Mouse (Mus musculus): ENCODE results near the gene Calcoco2. TPM values are rescaled to one million over a fixed set of nuclear protein-coding genes. Genes with fewer than 3 reads are reported as not detected.
"Not testable (repeated sequence)": the region's sequence is repeated elsewhere in the genome, so short reads cannot be mapped to it uniquely, and the experiment has no call there.

Calcoco2 gene
- not detected for total RNA-seq (2021)

- no peak for DNase-seq (ENCODE audit: low spot score in 2 of 2)
- intact Hi-C loops (cut with DNase I), result no loop called here
Measured at GRCm38 (mm10) chr11:96111751-96112150, at the start of gene Calcoco2. Gene Calcoco2 (minus strand): TSS chr11:96111964.

GRCm38 (mm10) chr11:96147471-96147870 lies 35.7 kb upstream of the Calcoco2 start:
- no peak for DNase-seq (ENCODE audit: low spot score in 2 of 2)
- intact Hi-C loops (cut with DNase I), result no loop called here

GRCm38 (mm10) chr11:96145622-96146270 lies 34.0 kb upstream of the Calcoco2 start:
- intact Hi-C loops (cut with DNase I), result loop anchor here (1.0 kb wide), 1 partner anchor 95 kb away; no protein-coding TSS in a partner anchor
- DNase-seq (ENCODE audit: low spot score in 2 of 2), result peak; percentile 49 to 62

- intact Hi-C loops (cut with DNase I), result no loop called here
- DNase-seq (ENCODE audit: low spot score in 2 of 2), result no peak
Measured at GRCm38 (mm10) chr11:96143766-96144165, 32.0 kb upstream of the Calcoco2 start.

GRCm38 (mm10) chr11:96140726-96141175 lies 29.0 kb upstream of the Calcoco2 start:
- no peak for DNase-seq (ENCODE audit: low spot score in 2 of 2)
- intact Hi-C loops (cut with DNase I), result no loop called here

GRCm38 (mm10) chr11:96135847-96136246 lies 24.1 kb upstream of the Calcoco2 start:
- intact Hi-C loops (cut with DNase I), result no loop called here
- DNase-seq (ENCODE audit: low spot score in 2 of 2), result no peak

- peak; percentile 33 to 35 for DNase-seq (ENCODE audit: low spot score in 2 of 2)
- intact Hi-C loops (cut with DNase I), result no loop called here
Measured at GRCm38 (mm10) chr11:96133239-96133865, 21.6 kb upstream of the Calcoco2 start, which contains the start of gene Ttll6. Gene Ttll6 (plus strand): TSS chr11:96133786.

GRCm38 (mm10) chr11:96130606-96131005 lies 18.8 kb upstream of the Calcoco2 start:
- intact Hi-C loops (cut with DNase I), result no loop called here
- no peak for DNase-seq (ENCODE audit: low spot score in 2 of 2)

GRCm38 (mm10) chr11:96124052-96124914 lies 12.5 kb upstream of the Calcoco2 start:
- intact Hi-C loops (cut with DNase I), result no loop called here
- no peak for DNase-seq (ENCODE audit: low spot score in 2 of 2)

- intact Hi-C loops (cut with DNase I); DNase-seq (ENCODE audit: low spot score in 2 of 2): not testable (repeated sequence)
Measured at GRCm38 (mm10) chr11:96122806-96123205, 11.0 kb upstream of the Calcoco2 start.

GRCm38 (mm10) chr11:96119401-96119800 lies 7.6 kb upstream of the Calcoco2 start:
- intact Hi-C loops (cut with DNase I), result no loop called here
- no peak for DNase-seq (ENCODE audit: low spot score in 2 of 2)

GRCm38 (mm10) chr11:96116925-96117324 lies 5.2 kb upstream of the Calcoco2 start:
- intact Hi-C loops (cut with DNase I); DNase-seq (ENCODE audit: low spot score in 2 of 2): not testable (repeated sequence)

- intact Hi-C loops (cut with DNase I), result no loop called here
- DNase-seq (ENCODE audit: low spot score in 2 of 2), result no peak
Measured at GRCm38 (mm10) chr11:96116116-96116515, 4.4 kb upstream of the Calcoco2 start.

GRCm38 (mm10) chr11:96115416-96115815 lies 3.7 kb upstream of the Calcoco2 start:
- intact Hi-C loops (cut with DNase I), result no loop called here

GRCm38 (mm10) chr11:96114077-96114476 lies 2.3 kb upstream of the Calcoco2 start:
- DNase-seq (ENCODE audit: low spot score in 2 of 2), result no peak
- intact Hi-C loops (cut with DNase I), result no loop called here

More at GRCm38 (mm10) chr11:96115416-96115815, 3.7 kb upstream of the Calcoco2 start:
- no peak for DNase-seq (ENCODE audit: low spot score in 2 of 2)

GRCm38 (mm10) chr11:96110950-96111349 lies 814 bp downstream of the Calcoco2 start:
- intact Hi-C loops (cut with DNase I); DNase-seq (ENCODE audit: low spot score in 2 of 2): not testable (repeated sequence)

- no peak for DNase-seq (ENCODE audit: low spot score in 2 of 2)
- intact Hi-C loops (cut with DNase I), result no loop called here
Measured at GRCm38 (mm10) chr11:96108376-96108775, 3.4 kb downstream of the Calcoco2 start.

GRCm38 (mm10) chr11:96093361-96093760 lies 18.4 kb downstream of the Calcoco2 start:
- intact Hi-C loops (cut with DNase I), result loop anchor here (1.0 to 2.0 kb wide), 2 partner anchors 34 to 147 kb away; no protein-coding TSS in a partner anchor
- DNase-seq (ENCODE audit: low spot score in 2 of 2), result peak in 1 of 2 experiments; percentile 35

- intact Hi-C loops (cut with DNase I), result loop anchor here (1.0 to 2.0 kb wide), 2 partner anchors 35 to 148 kb away; no protein-coding TSS in a partner anchor
- DNase-seq (ENCODE audit: low spot score in 2 of 2), result no peak
Measured at GRCm38 (mm10) chr11:96092674-96093291, 19.0 kb downstream of the Calcoco2 start.
